Mouse (Mus musculus) gastrocnemius, postnatal 10 days (tissue): ENCODE results near the gene Ctdspl. TPM values are rescaled to one million over a fixed set of nuclear protein-coding genes. Genes with fewer than 3 reads are reported as not detected.

Experiments
- DNase-seq: peaks from one replicate; pipeline ENCODE4 v3.0.0; 2021; ENCODE audit warnings: mixed read lengths
- total RNA-seq, 2 experiments: library from RNA; stranded (reverse); gene quantifications; 2 replicates each; pipeline ENCODE4 v1.2.3; 2021

Ctdspl gene
- total RNA-seq, 2 experiments from 2014 or later: 14.5 to 14.6 TPM

GRCm38 (mm10) chr9:118949654-118950053, 23.4 kb downstream of the Ctdspl start:
- no peak for DNase-seq

GRCm38 (mm10) chr9:118950061-118950460, 23.8 kb downstream of the Ctdspl start:
- DNase-seq: no peak

- no peak for DNase-seq
Measured at GRCm38 (mm10) chr9:118950751-118951150, 24.5 kb downstream of the Ctdspl start.

GRCm38 (mm10) chr9:118951381-118951780, 25.1 kb downstream of the Ctdspl start:
- DNase-seq: no peak

- DNase-seq: no peak
Measured at GRCm38 (mm10) chr9:118952180-118952579, 25.9 kb downstream of the Ctdspl start.

- DNase-seq: no peak
Measured at GRCm38 (mm10) chr9:118953465-118954194, 27.4 kb downstream of the Ctdspl start.

- DNase-seq: peak; percentile 8
Measured at GRCm38 (mm10) chr9:118958802-118959201, 32.5 kb downstream of the Ctdspl start.

GRCm38 (mm10) chr9:118960415-118961091, 34.3 kb downstream of the Ctdspl start:
- peak; percentile 32 for DNase-seq

- no peak for DNase-seq
Measured at GRCm38 (mm10) chr9:118963149-118963548, 36.9 kb downstream of the Ctdspl start.

GRCm38 (mm10) chr9:118964263-118965034, 38.2 kb downstream of the Ctdspl start:
- no peak for DNase-seq

- no peak for DNase-seq
Measured at GRCm38 (mm10) chr9:118969810-118970209, 43.6 kb downstream of the Ctdspl start.

GRCm38 (mm10) chr9:118973028-118973427, 46.8 kb downstream of the Ctdspl start:
- no peak for DNase-seq

GRCm38 (mm10) chr9:118973566-118973965, 47.3 kb downstream of the Ctdspl start:
- DNase-seq: no peak

- peak; percentile 36 for DNase-seq
Measured at GRCm38 (mm10) chr9:118974148-118974547, 47.9 kb downstream of the Ctdspl start.

GRCm38 (mm10) chr9:118975211-118975671, 49.0 kb downstream of the Ctdspl start:
- no peak for DNase-seq

GRCm38 (mm10) chr9:118975758-118976157, 49.5 kb downstream of the Ctdspl start:
- DNase-seq: no peak

GRCm38 (mm10) chr9:118976561-118976960, 50.3 kb downstream of the Ctdspl start:
- no peak for DNase-seq

GRCm38 (mm10) chr9:118977425-118977824, 51.2 kb downstream of the Ctdspl start:
- DNase-seq: no peak

- no peak for DNase-seq
Measured at GRCm38 (mm10) chr9:118980411-118980823, 54.2 kb downstream of the Ctdspl start.

- DNase-seq: no peak
Measured at GRCm38 (mm10) chr9:118984650-118985432, 58.6 kb downstream of the Ctdspl start.

GRCm38 (mm10) chr9:118986286-118986685, 60.0 kb downstream of the Ctdspl start:
- DNase-seq: no peak
